Mouse (Mus musculus): ENCODE measurements around the gene Csmd2. TPM values are rescaled to one million over a fixed set of nuclear protein-coding genes. Genes with fewer than 3 reads are reported as not detected.

Csmd2 gene
- total RNA-seq, 2 experiments from 2014 or later: 0.15 to 0.22 TPM

GRCm38 (mm10) chr4:128233458-128233857 is 245.8 kb downstream of the Csmd2 start:
- DNase-seq: no peak
- intact Hi-C loops (cut with DNase I): no loop called here

GRCm38 (mm10) chr4:128239113-128239512 is 251.5 kb downstream of the Csmd2 start:
- intact Hi-C loops (cut with DNase I): no loop called here

GRCm38 (mm10) chr4:128241075-128241853 is 253.6 kb downstream of the Csmd2 start:
- intact Hi-C loops (cut with DNase I): no loop called here
- DNase-seq: no peak

More at GRCm38 (mm10) chr4:128239113-128239512, 251.5 kb downstream of the Csmd2 start:
- no peak for DNase-seq

GRCm38 (mm10) chr4:128241854-128242356 is 254.2 kb downstream of the Csmd2 start:
- DNase-seq: no peak
- intact Hi-C loops (cut with DNase I): no loop called here

- intact Hi-C loops (cut with DNase I): no loop called here
- no peak for DNase-seq
These were observed 257.5 kb downstream of the Csmd2 start for GRCm38 (mm10) chr4:128245201-128245600.

GRCm38 (mm10) chr4:128248676-128249075 is 261.0 kb downstream of the Csmd2 start:
- intact Hi-C loops (cut with DNase I): no loop called here
- DNase-seq: peak; percentile 35 to 67

GRCm38 (mm10) chr4:128259211-128259610 is 271.6 kb downstream of the Csmd2 start:
- intact Hi-C loops (cut with DNase I): no loop called here
- no peak for DNase-seq

GRCm38 (mm10) chr4:128260907-128261560 is 273.4 kb downstream of the Csmd2 start, which contains the start of gene Hmgb4:
TSS of gene Hmgb4 (minus strand) at chr4:128260957.
- intact Hi-C loops (cut with DNase I): no loop called here
- no peak for DNase-seq

GRCm38 (mm10) chr4:128264491-128264890 is 276.8 kb downstream of the Csmd2 start:
- DNase-seq: no peak
- intact Hi-C loops (cut with DNase I): no loop called here

GRCm38 (mm10) chr4:128265341-128265740 is 277.7 kb downstream of the Csmd2 start:
- intact Hi-C loops (cut with DNase I): no loop called here
- no peak for DNase-seq

GRCm38 (mm10) chr4:128269261-128269875 is 281.7 kb downstream of the Csmd2 start:
- DNase-seq: peak; percentile 17 to 27
- intact Hi-C loops (cut with DNase I): no loop called here

GRCm38 (mm10) chr4:128270177-128270576 is 282.5 kb downstream of the Csmd2 start:
- intact Hi-C loops (cut with DNase I): no loop called here
- DNase-seq: peak in 1 of 2 experiments; percentile 21

- intact Hi-C loops (cut with DNase I): no loop called here
- peak; percentile 21 to 25 for DNase-seq
These were observed 283.3 kb downstream of the Csmd2 start for GRCm38 (mm10) chr4:128270931-128271330.

GRCm38 (mm10) chr4:128272501-128272900 is 284.8 kb downstream of the Csmd2 start:
- DNase-seq: peak in 1 of 2 experiments; percentile 15
- intact Hi-C loops (cut with DNase I): no loop called here

GRCm38 (mm10) chr4:128273146-128273545 is 285.5 kb downstream of the Csmd2 start:
- DNase-seq: no peak

GRCm38 (mm10) chr4:128275116-128275515 is 287.5 kb downstream of the Csmd2 start:
- intact Hi-C loops (cut with DNase I): no loop called here
- DNase-seq: no peak

More at GRCm38 (mm10) chr4:128273146-128273545, 285.5 kb downstream of the Csmd2 start:
- intact Hi-C loops (cut with DNase I): no loop called here

GRCm38 (mm10) chr4:128275586-128275985 is 287.9 kb downstream of the Csmd2 start:
- DNase-seq: no peak
- intact Hi-C loops (cut with DNase I): no loop called here

GRCm38 (mm10) chr4:128285009-128285408 is 297.4 kb downstream of the Csmd2 start:
- intact Hi-C loops (cut with DNase I): no loop called here
- DNase-seq: no peak

- DNase-seq: no peak
- intact Hi-C loops (cut with DNase I): no loop called here
These were observed 300.4 kb downstream of the Csmd2 start for GRCm38 (mm10) chr4:128288095-128288494.

- intact Hi-C loops (cut with DNase I): no loop called here
- DNase-seq: no peak
These were observed 316.4 kb downstream of the Csmd2 start for GRCm38 (mm10) chr4:128304049-128304448.

- DNase-seq: no peak
- intact Hi-C loops (cut with DNase I): no loop called here
These were observed 318.4 kb downstream of the Csmd2 start for GRCm38 (mm10) chr4:128306011-128306410.

Data from heart, postnatal 10 days (tissue).